Mouse (Mus musculus) frontal cortex, adult (tissue): ENCODE data around the gene Ankzf1.

ENCODE experiments used
- ATAC-seq: cut with Nextera tagmentation; 2 replicates; pipeline ENCODE4 v1.9.2; 2017; ENCODE audit warnings: mild to moderate bottlenecking, moderate library complexity, mixed read lengths; ENCODE audit not compliant: low TSS enrichment

The Ankzf1 gene

GRCm38 (mm10) chr1:75191622-75192402 is at the start of gene Ankzf1, which contains the start of gene Atg9a:
TSS of gene Ankzf1 (plus strand) at chr1:75192151.
TSS of gene Atg9a (minus strand) at chr1:75192196.
- ATAC-seq: peak; percentile 98

GRCm38 (mm10) chr1:75142301-75143261 is 49.4 kb upstream of the Ankzf1 start, which contains the start of the genes Cnppd1 and Retreg2:
TSS of gene Cnppd1 (minus strand) at chr1:75142711.
TSS of gene Retreg2 (plus strand) at chr1:75142778.
- ATAC-seq: peak; percentile 78

GRCm38 (mm10) chr1:75145589-75145988 is 46.4 kb upstream of the Ankzf1 start:
- ATAC-seq: no peak

- ATAC-seq: no peak
Observed at GRCm38 (mm10) chr1:75147411-75148135, 44.4 kb upstream of the Ankzf1 start.

GRCm38 (mm10) chr1:75148727-75149126 is 43.2 kb upstream of the Ankzf1 start:
- no peak for ATAC-seq

- ATAC-seq: no peak
Observed at GRCm38 (mm10) chr1:75155837-75156236, 36.1 kb upstream of the Ankzf1 start.

GRCm38 (mm10) chr1:75158990-75159389 is 33.0 kb upstream of the Ankzf1 start:
- no peak for ATAC-seq

- no peak for ATAC-seq
Observed at GRCm38 (mm10) chr1:75159540-75160255, 32.3 kb upstream of the Ankzf1 start.

- no peak for ATAC-seq
Observed at GRCm38 (mm10) chr1:75160256-75160617, 31.7 kb upstream of the Ankzf1 start.

- peak; percentile 22; the same call in 1 of the 2 replicates for ATAC-seq
Observed at GRCm38 (mm10) chr1:75168093-75168471, 23.9 kb upstream of the Ankzf1 start.

- ATAC-seq: peak; percentile 94
Observed at GRCm38 (mm10) chr1:75168472-75169464, 23.2 kb upstream of the Ankzf1 start, which contains the start of gene Zfand2b. TSS of gene Zfand2b (plus strand) at chr1:75168646.

GRCm38 (mm10) chr1:75179334-75180104 is 12.4 kb upstream of the Ankzf1 start:
- ATAC-seq: peak; percentile 13; the same call in 1 of the 2 replicates

- peak; percentile 92 for ATAC-seq
Observed at GRCm38 (mm10) chr1:75180105-75180590, 11.8 kb upstream of the Ankzf1 start, which contains the start of gene Abcb6. TSS of gene Abcb6 (minus strand) at chr1:75180392.

GRCm38 (mm10) chr1:75180741-75181140 is 11.2 kb upstream of the Ankzf1 start:
- ATAC-seq: no peak

- no peak for ATAC-seq
Observed at GRCm38 (mm10) chr1:75181377-75181870, 10.5 kb upstream of the Ankzf1 start.

GRCm38 (mm10) chr1:75182160-75182559 is 9.8 kb upstream of the Ankzf1 start:
- ATAC-seq: no peak

GRCm38 (mm10) chr1:75185495-75185894 is 6.5 kb upstream of the Ankzf1 start:
- ATAC-seq: no peak

- no peak for ATAC-seq
Observed at GRCm38 (mm10) chr1:75187126-75187525, 4.8 kb upstream of the Ankzf1 start.
